Mouse (Mus musculus) forebrain, embryonic 14.5 days (tissue): Measurements from ENCODE around the gene Spem1. TPM values are rescaled to one million over a fixed set of nuclear protein-coding genes. Genes with fewer than 3 reads are reported as not detected.

Source experiments
- ATAC-seq: fragments of 200-750 bp; cut with Nextera tagmentation; 2 replicates; pipeline ENCODE4 v1.8.0; 2017; ENCODE audit warnings: mild to moderate bottlenecking, moderate library complexity
- DNase-seq: peaks from one replicate; pipeline ENCODE4 v3.0.0-alpha.2; 2015; ENCODE audit warnings: low spot score
- H3K27ac ChIP-seq: fragments of 300-500 bp; sonication (generic); 2 replicates; pipeline ENCODE4 v1.5.1; 2014; ENCODE audit warnings: low read depth, mild to moderate bottlenecking, control low read depth, low read length, moderate library complexity
- H3K27me3 ChIP-seq: fragments of 300-500 bp; sonication (generic); replicated peaks from 2 replicates; pipeline ENCODE4 v1.6.1; 2014; ENCODE audit warnings: low read length, control low read depth, mixed read lengths; ENCODE audit not compliant: control insufficient read depth, insufficient read depth
- H3K36me3 ChIP-seq: fragments of 300-500 bp; sonication (generic); 2 replicates; pipeline ENCODE4 v1.6.1; 2014; ENCODE audit warnings: low read length, control low read depth; ENCODE audit not compliant: control insufficient read depth, insufficient read depth
- H3K4me1 ChIP-seq: fragments of 300-500 bp; sonication (generic); 2 replicates; pipeline ENCODE4 v1.6.1; 2014; ENCODE audit warnings: antibody characterized with exemption, low read length, control low read depth; ENCODE audit not compliant: control insufficient read depth, insufficient read depth
- H3K4me2 ChIP-seq: fragments of 300-500 bp; sonication (generic); 2 replicates; pipeline ENCODE4 v1.6.1; 2014; ENCODE audit warnings: mild to moderate bottlenecking, control low read depth, low read length
- H3K4me3 ChIP-seq: fragments of 300-500 bp; sonication (generic); 2 replicates; pipeline ENCODE4 v1.5.1; 2014; ENCODE audit warnings: low read depth, low read length, control low read depth
- H3K9ac ChIP-seq: fragments of 300-500 bp; sonication (generic); 2 replicates; pipeline ENCODE4 v1.6.1; 2014; ENCODE audit warnings: mild to moderate bottlenecking, low read length, control low read depth, moderate library complexity
- H3K9me3 ChIP-seq: fragments of 300-500 bp; sonication (generic); replicated peaks from 2 replicates; pipeline ENCODE4 v1.6.1; 2016; ENCODE audit warnings: low read length, control low read depth, mixed read lengths; ENCODE audit not compliant: control insufficient read depth
- WGBS: fragments of 180-500 bp; shearing (Covaris S2); extraction: QIAGEN DNeasy Blood & Tissue Kit; methylation state at CpG from one replicate; pipeline ENCODE4 v1.1.7; 2014; 5-methylcytosine and 5-hydroxymethylcytosine counted together
- polyA plus RNA-seq: library from polyadenylated mRNA; unstranded; fragments of >200 nt; fragmentation: Nextera tagmentation; extraction: Ambion mirVana; gene quantifications from 2 replicates; pipeline ENCODE4 v1.2.1, GENCODE M21; 2014

The Spem1 gene
- polyA plus RNA-seq, 1 experiment from 2014 or later = 0.39 TPM

DNA sequence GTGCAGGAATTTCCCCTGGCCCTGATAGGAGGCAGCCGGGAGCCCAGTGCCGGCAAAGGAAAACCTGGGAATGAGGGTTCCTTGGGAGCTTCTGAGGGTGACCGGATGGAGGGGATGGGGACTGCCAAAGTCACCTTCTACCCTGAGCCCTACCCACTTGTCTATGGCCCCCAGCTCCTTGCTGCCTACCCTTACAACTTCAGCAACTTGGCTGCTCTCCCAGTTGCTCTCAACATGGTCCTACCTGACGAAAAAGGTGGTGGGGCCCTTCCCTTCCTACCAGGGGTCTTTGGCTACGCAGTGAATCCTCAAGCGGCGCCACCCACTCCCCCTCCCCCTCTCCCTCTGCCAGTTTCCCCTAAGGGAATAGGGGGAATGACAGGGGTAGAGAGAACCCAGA is 43.0 kb downstream of the Spem1 start:
- no peak overlapping the region for H3K4me2 ChIP-seq
- WGBS = 54% methylated on average over 7 of the region's 7 CpGs
- ATAC-seq (no peak), DNase-seq (no peak)
- H3K4me3 ChIP-seq = no peak overlapping the region
- no peak overlapping the region for H3K9ac ChIP-seq
- no peak overlapping the region for H3K27ac ChIP-seq
- H3K27me3 ChIP-seq = no peaks in the 10 kb centered on the region
- H3K4me1 ChIP-seq = no peaks in the 10 kb centered on the region
- H3K36me3 ChIP-seq = 0 out of 2 replicates have a peak, but pooled peaks cover 3% of the 10 kb centered on the region
- no peaks in the 10 kb centered on the region for H3K9me3 ChIP-seq

DNA sequence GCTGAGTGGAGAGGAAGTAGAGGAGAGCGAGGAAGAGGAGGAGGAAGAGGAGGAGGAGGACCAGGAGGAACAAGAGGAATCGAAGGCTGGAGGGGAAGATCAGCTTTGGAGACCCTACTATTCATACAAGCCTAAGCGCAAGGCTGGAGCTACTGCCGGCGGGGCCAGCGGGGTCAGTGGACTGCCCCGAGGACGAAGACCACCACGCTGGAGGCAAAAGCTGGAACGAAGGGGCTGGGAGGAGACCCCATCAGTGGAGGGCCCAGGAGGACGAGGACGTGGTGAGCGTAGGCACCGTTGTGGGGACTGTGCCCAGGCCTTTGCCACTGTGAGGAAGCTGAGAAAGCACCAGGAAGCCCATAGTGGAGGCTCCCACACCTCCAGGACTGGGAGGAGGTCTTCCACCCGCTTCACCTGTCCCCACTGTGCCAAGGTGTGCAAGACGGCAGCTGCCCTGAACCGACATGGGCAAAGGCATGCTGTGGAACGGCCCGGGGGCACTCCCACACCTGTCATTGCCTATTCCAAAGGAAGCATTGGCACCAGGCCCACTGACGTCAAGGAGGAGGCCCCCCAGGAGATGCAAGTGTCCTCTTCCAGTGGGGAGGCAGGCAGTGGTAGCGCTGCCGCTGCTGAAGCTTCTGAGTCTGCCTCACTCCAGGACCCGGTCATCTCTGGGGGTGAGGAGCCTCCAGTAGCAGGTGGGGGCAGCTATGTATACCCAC is 43.6 kb downstream of the Spem1 start:
- DNase-seq (no peak), ATAC-seq (no peak)
- Histone ChIP-seq H3K9ac (no peak overlapping the region), H3K4me1 (no peaks in the 10 kb centered on the region), H3K4me2 (no peak overlapping the region), H3K4me3 (no peak overlapping the region), H3K9me3 (no peaks in the 10 kb centered on the region), H3K36me3 (0 out of 2 replicates have a peak, but pooled peaks cover 3% of the 10 kb centered on the region), H3K27ac (no peak overlapping the region), H3K27me3 (no peaks in the 10 kb centered on the region)
- WGBS = 62% methylated on average over 23 of the region's 23 CpGs

DNA sequence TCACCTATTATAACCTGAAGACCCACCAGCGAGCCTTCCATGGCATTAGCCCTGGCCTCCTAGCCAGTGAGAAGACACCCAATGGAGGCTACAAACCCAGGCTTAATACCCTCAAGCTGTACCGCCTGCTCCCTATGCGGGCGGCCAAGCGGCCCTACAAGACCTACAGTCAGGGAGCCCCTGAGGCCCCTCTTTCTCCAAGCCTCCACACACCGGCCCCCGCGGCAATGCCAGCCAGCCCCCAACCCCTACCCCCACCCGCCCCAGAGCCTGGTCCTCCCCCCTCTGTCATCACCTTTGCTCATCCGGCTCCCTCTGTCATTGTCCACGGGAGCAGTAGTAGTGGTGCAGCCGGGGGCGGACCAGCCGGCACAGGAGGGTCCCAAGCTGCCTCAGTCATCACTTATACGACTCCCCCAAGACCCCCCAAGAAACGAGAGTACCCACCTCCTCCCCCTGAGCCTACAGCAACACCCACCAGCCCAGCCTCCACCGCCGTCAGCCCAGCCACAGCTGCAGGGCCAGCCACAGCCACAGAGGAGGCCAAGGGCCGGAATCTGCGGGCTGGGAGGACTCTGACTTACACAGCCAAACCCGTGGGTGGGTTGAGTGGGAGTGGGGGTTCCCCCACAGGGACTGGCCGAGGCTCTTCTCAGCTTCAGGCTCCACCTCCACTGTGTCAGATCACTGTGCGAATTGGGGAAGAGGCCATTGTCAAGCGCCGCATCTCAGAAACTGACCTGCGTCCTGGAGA is 44.3 kb downstream of the Spem1 start:
- DNase-seq (no peak), ATAC-seq (no peak)
- H3K36me3 ChIP-seq = 0 out of 2 replicates have a peak, but pooled peaks cover 3% of the 10 kb centered on the region
- no peak overlapping the region for H3K27ac ChIP-seq
- no peaks in the 10 kb centered on the region for H3K27me3 ChIP-seq
- no peaks in the 10 kb centered on the region for H3K9me3 ChIP-seq
- no peak overlapping the region for H3K4me3 ChIP-seq
- H3K4me1 ChIP-seq = no peaks in the 10 kb centered on the region
- no peak overlapping the region for H3K4me2 ChIP-seq
- 71% methylated on average over 26 of the region's 26 CpGs for WGBS
- no peak overlapping the region for H3K9ac ChIP-seq

DNA sequence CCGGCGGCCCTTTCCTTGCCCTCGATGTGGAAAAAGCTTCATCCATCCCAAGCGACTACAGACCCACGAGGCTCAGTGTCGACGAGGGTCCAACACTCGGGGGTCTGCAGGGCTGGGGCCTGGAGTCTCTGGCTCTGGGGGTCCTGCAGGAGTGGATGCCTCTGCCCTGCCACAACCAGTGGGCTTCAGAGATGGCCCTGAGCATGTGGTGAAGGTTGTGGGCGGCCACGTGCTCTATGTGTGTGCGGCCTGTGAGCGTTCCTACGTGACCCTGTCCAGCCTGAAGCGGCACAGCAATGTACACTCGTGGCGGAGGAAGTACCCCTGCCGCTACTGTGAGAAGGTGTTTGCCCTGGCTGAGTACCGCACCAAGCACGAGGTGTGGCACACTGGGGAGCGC is 45.5 kb downstream of the Spem1 start:
- H3K4me1 ChIP-seq = no peaks in the 10 kb centered on the region
- no peak overlapping the region for H3K9ac ChIP-seq
- H3K27ac ChIP-seq = no peak overlapping the region
- ATAC-seq = no peak
- no peaks in the 10 kb centered on the region for H3K9me3 ChIP-seq
- no peak overlapping the region for H3K4me3 ChIP-seq
- no peaks in the 10 kb centered on the region for H3K27me3 ChIP-seq
- H3K4me2 ChIP-seq = no peak overlapping the region
- 85% methylated on average over 20 of the region's 20 CpGs for WGBS
- H3K36me3 ChIP-seq = 0 out of 2 replicates have a peak, but pooled peaks cover 3% of the 10 kb centered on the region
- no peak for DNase-seq

DNA sequence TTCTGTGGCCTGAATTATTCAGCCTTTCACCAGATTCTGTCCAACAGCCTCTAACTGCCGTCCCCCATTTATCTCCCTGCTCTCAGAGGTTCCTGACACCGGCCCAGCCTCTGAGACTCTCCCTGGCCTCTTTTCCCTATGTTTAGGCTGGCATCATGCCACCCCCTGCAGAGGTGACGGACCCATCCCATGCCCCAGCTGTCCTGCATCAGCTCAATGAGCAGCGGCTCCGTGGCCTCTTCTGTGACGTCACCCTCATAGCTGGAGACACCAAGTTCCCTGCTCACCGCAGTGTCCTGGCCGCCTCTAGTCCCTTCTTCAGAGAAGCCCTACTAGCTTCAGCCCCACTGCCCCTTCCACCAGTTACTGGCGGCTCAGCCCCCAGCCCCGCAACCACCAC is 46.3 kb downstream of the Spem1 start:
- Histone ChIP-seq H3K27ac (no peak overlapping the region), H3K9ac (no peak overlapping the region), H3K27me3 (no peaks in the 10 kb centered on the region), H3K4me2 (no peak overlapping the region), H3K36me3 (0 out of 2 replicates have a peak, but pooled peaks cover 3% of the 10 kb centered on the region), H3K4me3 (no peak overlapping the region), H3K9me3 (no peaks in the 10 kb centered on the region), H3K4me1 (no peaks in the 10 kb centered on the region)
- ATAC-seq = no peak
- no peak for DNase-seq
- 76% methylated on average over 10 of the region's 10 CpGs for WGBS

GRCm38 (mm10) chr11:69774961-69775360 is 47.0 kb downstream of the Spem1 start:
- Histone ChIP-seq H3K27me3 (no peaks in the 10 kb centered on the region), H3K4me2 (no peak overlapping the region), H3K4me1 (no peaks in the 10 kb centered on the region), H3K36me3 (0 out of 2 replicates have a peak, but pooled peaks cover 3% of the 10 kb centered on the region), H3K4me3 (no peak overlapping the region), H3K9me3 (no peaks in the 10 kb centered on the region), H3K9ac (no peak overlapping the region), H3K27ac (no peak overlapping the region)
- WGBS = 62% methylated on average over 5 of the region's 5 CpGs
- DNase-seq (no peak), ATAC-seq (no peak)

Other genes with a start within 250 kb of the Spem1 start
- 24.6 and 29.3 TPM in 2 replicates for gene Wrap53, start 241.9 kb downstream of the Spem1 start, polyA plus RNA-seq
- 111 and 113 TPM in 2 replicates for gene Trp53, start 241.8 kb downstream of the Spem1 start, polyA plus RNA-seq
- 22.0 and 31.5 TPM in 2 replicates for gene Atp1b2, start 216.2 kb downstream of the Spem1 start, polyA plus RNA-seq
- gene Shbg, start 204.3 kb downstream of the Spem1 start, polyA plus RNA-seq = not detected in 2 replicates
- 17.6 and 18.2 TPM in 2 replicates for gene Sat2, start 200.2 kb downstream of the Spem1 start, polyA plus RNA-seq
- gene Fxr2, start 189.2 kb downstream of the Spem1 start, polyA plus RNA-seq = 34.2 and 35.0 TPM in 2 replicates
- not detected in 2 replicates for gene Sox15, start 166.9 kb downstream of the Spem1 start, polyA plus RNA-seq
- 72.9 and 83.0 TPM in 2 replicates for gene Mpdu1, start 159.5 kb downstream of the Spem1 start, polyA plus RNA-seq
- gene Cd68, start 156.0 kb downstream of the Spem1 start, polyA plus RNA-seq = 8.2 and 9.6 TPM in 2 replicates
- 1,177 and 1,222 TPM in 2 replicates for gene Eif4a1, start 149.8 kb downstream of the Spem1 start, polyA plus RNA-seq
- gene Senp3, start 140.1 kb downstream of the Spem1 start, polyA plus RNA-seq = 81.8 and 88.2 TPM in 2 replicates
- gene Tnfsf13, start 136.4 kb downstream of the Spem1 start, polyA plus RNA-seq = 0.53 TPM in 1 of 2 replicates, not detected in the other
- 2.2 and 2.7 TPM in 2 replicates for gene Tnfsf12, start 126.3 kb downstream of the Spem1 start, polyA plus RNA-seq
- gene Tnfsfm13, start 126.1 kb downstream of the Spem1 start, polyA plus RNA-seq = 1.5 and 1.6 TPM in 2 replicates
- 21.1 and 21.3 TPM in 2 replicates for gene Polr2a, start 63.5 kb downstream of the Spem1 start, polyA plus RNA-seq
- 0.56 TPM in 1 of 2 replicates, not detected in the other for gene Slc35g3, start 60.2 kb downstream of the Spem1 start, polyA plus RNA-seq
- 2.1 and 2.8 TPM in 2 replicates for gene Zbtb4, start 56.3 kb downstream of the Spem1 start, polyA plus RNA-seq
- 0.68 and 1.4 TPM in 2 replicates for gene Chrnb1, start 26.2 kb downstream of the Spem1 start, polyA plus RNA-seq
- gene Fgf11, start 20.3 kb downstream of the Spem1 start, polyA plus RNA-seq = 2.9 and 3.0 TPM in 2 replicates
- 0.15 and 0.52 TPM in 2 replicates for gene Tmem102, start 16.6 kb downstream of the Spem1 start, polyA plus RNA-seq
- not detected in 2 replicates for gene Gm39566, start 6.9 kb downstream of the Spem1 start, polyA plus RNA-seq
- not detected in 2 replicates for gene Spem2, start 3.7 kb downstream of the Spem1 start, polyA plus RNA-seq
- gene Nlgn2, start 15.6 kb upstream of the Spem1 start, polyA plus RNA-seq = 15.7 and 18.4 TPM in 2 replicates
- gene Tmem256, start 16.3 kb upstream of the Spem1 start, polyA plus RNA-seq = 307 and 386 TPM in 2 replicates
- gene Plscr3, start 24.2 kb upstream of the Spem1 start, polyA plus RNA-seq = 44.3 and 49.0 TPM in 2 replicates
- gene Tnk1, start 36.5 kb upstream of the Spem1 start, polyA plus RNA-seq = 0.32 TPM in 1 of 2 replicates, not detected in the other
- not detected in 2 replicates for gene Tmem95, start 55.8 kb upstream of the Spem1 start, polyA plus RNA-seq
- 1.1 and 1.2 TPM in 2 replicates for gene Kctd11, start 59.2 kb upstream of the Spem1 start, polyA plus RNA-seq
- gene Acap1, start 73.4 kb upstream of the Spem1 start, polyA plus RNA-seq = 0.10 and 0.17 TPM in 2 replicates
- 15.0 and 18.6 TPM in 2 replicates for gene 2810408A11Rik, start 78.8 kb upstream of the Spem1 start, polyA plus RNA-seq
- 16.7 and 23.8 TPM in 2 replicates for gene Neurl4, start 78.9 kb upstream of the Spem1 start, polyA plus RNA-seq
- 62.9 and 67.8 TPM in 2 replicates for gene Gps2, start 91.7 kb upstream of the Spem1 start, polyA plus RNA-seq
- 1,251 and 1,277 TPM in 2 replicates for gene Eif5a, start 99.8 kb upstream of the Spem1 start, polyA plus RNA-seq
- gene Ybx2, start 113.6 kb upstream of the Spem1 start, polyA plus RNA-seq = 3.9 and 4.0 TPM in 2 replicates
- gene Slc2a4, start 126.0 kb upstream of the Spem1 start, polyA plus RNA-seq = 5.5 and 6.7 TPM in 2 replicates
- gene Cldn7, start 142.6 kb upstream of the Spem1 start, polyA plus RNA-seq = not detected in 2 replicates
- 24.0 and 26.1 TPM in 2 replicates for gene Ctdnep1, start 159.0 kb upstream of the Spem1 start, polyA plus RNA-seq
- 189 and 203 TPM in 2 replicates for gene Elp5, start 160.3 kb upstream of the Spem1 start, polyA plus RNA-seq
- gene Gabarap, start 169.0 kb upstream of the Spem1 start, polyA plus RNA-seq = 701 and 779 TPM in 2 replicates
- gene Phf23, start 173.6 kb upstream of the Spem1 start, polyA plus RNA-seq = 49.4 and 49.6 TPM in 2 replicates
- 19.7 and 25.7 TPM in 2 replicates for gene Dvl2, start 178.4 kb upstream of the Spem1 start, polyA plus RNA-seq
- 53.3 and 58.4 TPM in 2 replicates for gene Acadvl, start 193.2 kb upstream of the Spem1 start, polyA plus RNA-seq
- gene Dlg4, start 194.8 kb upstream of the Spem1 start, polyA plus RNA-seq = 19.3 and 21.0 TPM in 2 replicates
- 2.0 and 2.1 TPM in 2 replicates for gene Asgr1, start 231.9 kb upstream of the Spem1 start, polyA plus RNA-seq